Mouse (Mus musculus): ENCODE data around the gene Chd1. TPM values are rescaled to one million over a fixed set of nuclear protein-coding genes. Genes with fewer than 3 reads are reported as not detected.

The Chd1 gene
- 144 TPM for polyA plus RNA-seq (2017; shearing (Covaris generic))

DNA sequence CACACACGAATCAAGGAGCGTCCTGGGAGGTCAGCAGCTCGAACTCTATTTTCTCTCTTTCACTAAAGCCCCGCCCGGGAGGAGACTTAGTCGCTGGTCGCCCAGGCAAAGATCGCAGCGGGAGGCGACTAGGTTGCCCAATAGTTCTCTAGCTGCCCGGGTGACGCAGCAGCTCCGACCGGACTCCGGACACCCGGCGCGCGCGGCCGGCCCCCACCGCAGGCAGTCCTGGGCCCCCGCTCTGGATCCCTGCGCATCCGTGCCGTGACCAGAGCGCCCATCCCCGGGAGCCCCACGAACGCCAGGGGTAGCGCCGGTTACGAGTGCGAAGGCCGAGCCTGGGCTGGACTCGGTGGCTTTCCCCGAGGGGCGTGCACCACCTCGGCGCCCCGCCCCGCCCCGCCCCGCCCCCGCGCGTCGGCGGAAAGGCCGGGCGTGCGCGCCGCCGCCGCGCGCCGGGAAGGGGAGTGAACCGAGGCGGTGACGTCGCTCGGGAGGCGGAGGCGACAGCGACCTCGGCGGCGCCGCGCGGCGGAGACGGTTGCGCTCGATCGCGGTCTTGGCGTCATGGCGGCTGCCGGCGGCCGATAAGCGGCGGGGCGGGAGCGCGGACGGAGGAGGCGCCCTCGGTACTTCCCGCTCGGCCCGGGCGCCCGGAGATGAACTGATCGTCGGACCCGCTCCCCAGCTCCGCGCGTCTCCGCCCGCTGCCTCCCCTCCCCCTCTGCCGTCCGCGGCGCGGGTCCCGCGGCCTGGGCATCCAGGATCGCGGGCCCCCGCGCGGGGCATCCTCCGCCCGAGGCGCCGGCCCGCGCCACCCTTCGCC, at the start of gene Chd1:
Gene Chd1, plus strand, starts transcription at position 493 of the 826 bp plus-strand sequence.

Other genes starting within 250 kb of the Chd1 start
- gene Psmb1, start 205.2 kb upstream of the Chd1 start, polyA plus RNA-seq (2017; shearing (Covaris generic)): 215 TPM
- gene Tbp, start 205.1 kb upstream of the Chd1 start, polyA plus RNA-seq (2017; shearing (Covaris generic)): 32.8 TPM
- gene Pdcd2, start 177.7 kb upstream of the Chd1 start, polyA plus RNA-seq (2017; shearing (Covaris generic)): 64.0 TPM
- 5.4 TPM for gene Prdm9, start 140.6 kb upstream of the Chd1 start, polyA plus RNA-seq (2017; shearing (Covaris generic))
- gene Rgmb, start 126.1 kb downstream of the Chd1 start, polyA plus RNA-seq (2017; shearing (Covaris generic)): 6.4 TPM